8 mouse cellular contexts compared by ENCODE assay signal in the genomic region with DNA sequence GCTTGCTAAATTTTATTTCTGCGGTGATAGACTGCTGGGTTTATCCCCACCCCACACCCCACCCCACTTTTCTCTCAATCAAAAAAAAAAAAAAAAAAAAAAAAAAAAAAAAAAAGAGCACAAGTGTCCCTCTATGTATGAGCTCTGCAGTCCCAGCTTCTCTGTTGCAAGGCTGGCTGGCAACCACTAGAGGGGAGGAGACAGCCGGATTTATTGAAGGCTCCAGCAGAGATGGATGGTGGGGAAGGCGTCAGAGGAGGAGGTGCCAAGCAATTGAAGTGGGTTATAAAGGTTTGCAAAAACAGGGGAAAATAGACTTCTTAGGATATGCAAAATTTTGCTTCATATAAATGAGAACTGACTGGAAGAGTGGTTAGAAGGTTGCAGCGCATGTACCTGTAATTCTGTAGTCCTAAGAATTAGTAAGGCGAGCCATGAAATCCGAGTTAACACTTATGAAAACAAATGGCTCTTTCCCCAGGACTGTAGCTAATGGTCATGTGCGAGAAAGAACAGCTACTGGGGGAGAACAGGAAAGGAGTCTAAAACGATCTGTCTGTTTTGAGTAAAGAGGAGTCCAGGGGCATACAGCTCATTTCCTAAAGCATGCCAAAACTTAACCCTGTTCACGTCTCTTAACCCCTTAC.
A peak's percentile ranks its signal among the peaks of the same experiment; 100 is the strongest.
DNase-seq lines count a peak whose midpoint lies in the region; ATAC-seq and TF ChIP-seq lines count a peak whose summit lies in the region.

No protein-coding gene starts in this region.

- H3K9me3 ChIP-seq in embryonic facial prominence, embryonic 12.5 days: no peaks in the 10 kb centered on the region

- WGBS in embryonic facial prominence, embryonic 12.5 days: 7% methylated on average over 9 of the region's 9 CpGs

- no peaks in the 10 kb centered on the region for H3K36me3 ChIP-seq in embryonic facial prominence, embryonic 12.5 days

- peak overlapping the region; percentile 15; the same call in 1 of the 2 replicates for H3K4me3 ChIP-seq in embryonic facial prominence, embryonic 12.5 days
- H3K4me3 ChIP-seq in layer of hippocampus, adult 2 months: peak overlapping the region; percentile 56

- H3K27ac ChIP-seq in embryonic facial prominence, embryonic 12.5 days: no peak overlapping the region
- peak overlapping the region; percentile 85 for H3K27ac ChIP-seq in layer of hippocampus, adult 2 months

- peak; percentile 83; the same call in 1 of the 2 replicates for ATAC-seq in embryonic facial prominence, embryonic 12.5 days (ENCODE audit: insufficient number of reproducible peaks, insufficient read depth, low FRiP score, low TSS enrichment)
- peak; percentile 76 to 83 for ATAC-seq in hematopoietic stem cell, adult 5-6 weeks (replicated peaks in 1 of 2; ENCODE audit: insufficient read depth in 1 of 2, low FRiP score in 2 of 2, low TSS enrichment in 1 of 2, low read depth in 1 of 2, poor library complexity in 2 of 2, severe bottlenecking in 2 of 2)
- no peak for ATAC-seq in megakaryocyte progenitor cell, adult 5-6 weeks (replicated peaks; ENCODE audit: poor library complexity)

- peak overlapping the region; percentile 50 for H3K4me2 ChIP-seq in embryonic facial prominence, embryonic 12.5 days (replicated peaks)

- no peak overlapping the region for H3K9ac ChIP-seq in embryonic facial prominence, embryonic 12.5 days

- peak; percentile 79 for TF ChIP-seq CTCF in layer of hippocampus, adult 2 months (conservative IDR thresholded peaks at IDR 0.05)

- H3K27me3 ChIP-seq in embryonic facial prominence, embryonic 12.5 days: no peaks in the 10 kb centered on the region; the same call in 1 of the 2 replicates

- peak; percentile 28 for DNase-seq in urinary bladder, postnatal 14 days (ENCODE audit: low spot score)
- no peak for DNase-seq in urinary bladder, adult 2 months (ENCODE audit: low spot score)
- peak; percentile 84 to 87 for DNase-seq in layer of hippocampus, adult 2 months (ENCODE audit: low spot score in 2 of 2)
- peak; percentile 58 for DNase-seq in lung, postnatal 10 days
- DNase-seq in right cerebral cortex, postnatal 36 days (ENCODE audit: low spot score in 2 of 2): peak; percentile 67 to 84

- 0 out of 2 replicates have a peak, but pooled peaks cover 4% of the 10 kb centered on the region for H3K4me1 ChIP-seq in embryonic facial prominence, embryonic 12.5 days
